ENCODE assay signal across 8 mouse cellular contexts in the genomic region with DNA sequence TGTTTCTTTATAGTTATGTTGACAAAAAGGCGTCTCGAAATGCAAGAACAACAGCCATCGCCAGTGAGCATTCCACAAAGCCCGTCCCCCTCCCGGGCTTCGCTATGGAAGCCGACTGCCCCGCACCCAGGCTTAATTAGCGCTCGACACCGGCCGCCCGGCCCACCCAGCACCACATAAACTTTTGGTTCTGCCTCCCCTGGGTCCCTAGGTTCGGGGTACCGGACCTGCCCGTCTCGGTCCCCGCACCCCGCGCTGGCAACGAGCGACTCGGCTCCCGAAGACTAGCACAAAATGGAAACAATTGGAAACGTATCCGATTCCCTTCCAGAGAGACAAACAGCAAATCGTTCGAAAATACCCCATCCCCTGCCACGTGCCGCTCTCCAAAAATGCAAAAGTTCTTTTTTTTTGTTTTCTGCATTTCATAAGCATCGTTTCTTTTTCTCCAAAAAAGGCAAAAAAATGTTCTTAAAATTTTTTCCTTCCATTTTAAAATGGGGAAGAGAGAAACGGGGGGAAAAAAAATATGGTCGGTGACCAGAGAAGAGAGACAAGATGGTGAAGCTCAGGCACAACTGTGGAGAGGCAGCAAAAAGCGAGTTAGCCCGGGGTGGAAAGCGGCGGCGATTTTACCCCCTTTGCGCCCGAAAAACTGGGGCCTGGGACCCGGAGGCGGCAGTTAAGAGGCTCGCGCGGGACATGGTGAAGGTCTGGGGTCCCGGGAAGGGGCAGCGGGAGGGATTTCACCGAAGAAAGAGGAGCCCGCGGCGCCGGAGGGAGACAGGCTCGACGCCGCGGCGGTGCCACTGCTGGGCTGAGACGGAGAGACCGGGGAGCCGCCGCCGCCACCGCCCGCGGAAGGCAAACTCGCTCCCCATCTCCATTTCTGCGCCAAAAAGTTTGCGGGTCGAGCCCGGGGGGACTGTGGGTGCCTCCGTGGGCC. TPM values are rescaled to one million over a fixed set of nuclear protein-coding genes. Genes with fewer than 3 reads are reported as not detected.
DNase-seq lines count a peak whose midpoint lies in the region; ATAC-seq lines count a peak whose summit lies in the region.

No protein-coding gene starts in this region.

- no peaks in the 10 kb centered on the region for H3K27me3 ChIP-seq in hindbrain, embryonic 14.5 days (ENCODE audit: control insufficient read depth, insufficient read depth, low read length)

- peaks cover 32% of the 10 kb centered on the region for H3K36me3 ChIP-seq in hindbrain, embryonic 14.5 days (replicated peaks; ENCODE audit: control insufficient read depth, insufficient read depth)

- peaks cover 47% of the 10 kb centered on the region for H3K4me1 ChIP-seq in hindbrain, embryonic 14.5 days (replicated peaks; ENCODE audit: control insufficient read depth, insufficient read depth, low read length)

- H3K9ac ChIP-seq in hindbrain, embryonic 14.5 days, result peak overlapping the region; percentile 92

- peak overlapping the region; percentile 99 for H3K27ac ChIP-seq in hindbrain, embryonic 14.5 days

- DNase-seq in NIH3T3 (ENCODE audit: low read depth), result peak; percentile 69
- peak; percentile 73 to 77 for DNase-seq in cerebellum, postnatal 14 days
- peak; percentile 44 to 52 for DNase-seq in frontal cortex, postnatal 36 days (ENCODE audit: low spot score in 2 of 2)
- DNase-seq in hindbrain, embryonic 14.5 days (ENCODE audit: low spot score), result peak; percentile 69
- peak; percentile 59 to 65 for DNase-seq in layer of hippocampus, postnatal 36 days
- peak; percentile 71 for DNase-seq in lung, postnatal 10 days
- peak; percentile 49 for DNase-seq in ovary, postnatal 14 days (ENCODE audit: low spot score)
- DNase-seq in thymus, postnatal 25 days, result peak; percentile 62

- peak overlapping the region; percentile 81 for H3K4me3 ChIP-seq in hindbrain, embryonic 14.5 days (replicated peaks; ENCODE audit: low read length)

- H3K4me2 ChIP-seq in hindbrain, embryonic 14.5 days (replicated peaks), result peak overlapping the region; percentile 60

- peak; percentile 13; the same call in 1 of the 2 replicates for ATAC-seq in hindbrain, embryonic 14.5 days (ENCODE audit: low FRiP score)

- under 1% methylated on average over 71 of the region's 71 CpGs for WGBS in hindbrain, embryonic 14.5 days

- H3K9me3 ChIP-seq in hindbrain, embryonic 14.5 days (ENCODE audit: control insufficient read depth, low read length), result no peaks in the 10 kb centered on the region

RNA-seq across cellular contexts. Expression of gene H3f3a, which starts 1.0 kb away (rescaled TPM):
- 2,816 and 2,951 TPM in 2 replicates for polyA plus RNA-seq in hindbrain, embryonic 14.5 days (2014; fragmentation: Nextera tagmentation; extraction: Ambion mirVana)
- total RNA-seq in layer of hippocampus, postnatal 36 days (2021), result 100 to 1,000 TPM; 365 to 366 TPM

RNA-seq across cellular contexts. Expression of gene Sde2, which starts 38.2 kb away (rescaled TPM):
- polyA plus RNA-seq in hindbrain, embryonic 14.5 days (2014; fragmentation: Nextera tagmentation; extraction: Ambion mirVana), result 26.9 and 28.2 TPM in 2 replicates
- total RNA-seq in layer of hippocampus, postnatal 36 days (2021), result 10 to 100 TPM; 23.6 to 24.0 TPM

Comparison
In these comparisons a context has a peak if more than half of its experiments do, and no peak if none do; other contexts are left out.
1. Peak in every context shown above with its lines: DNase-seq, ATAC-seq, H3K4me3 ChIP-seq and H3K27ac ChIP-seq.